Mouse (Mus musculus) intestine, postnatal 0 days (tissue): ENCODE results near the gene Pik3cd. TPM values are rescaled to one million over a fixed set of nuclear protein-coding genes. Genes with fewer than 3 reads are reported as not detected.

Source experiments
- ATAC-seq: fragments of 200-750 bp; cut with Nextera tagmentation; 2 replicates; pipeline ENCODE4 v1.8.0; 2017; ENCODE audit warnings: mild to moderate bottlenecking, moderate TSS enrichment, moderate library complexity
- H3K27ac ChIP-seq: fragments of 300-500 bp; sonication (generic); 2 replicates; pipeline ENCODE4 v1.5.1; 2014; ENCODE audit warnings: mild to moderate bottlenecking, low read depth, low read length, moderate library complexity
- H3K27me3 ChIP-seq: fragments of 300-500 bp; sonication (generic); replicated peaks from 2 replicates; pipeline ENCODE4 v1.6.1; 2014; ENCODE audit warnings: low read length, mixed read lengths; ENCODE audit not compliant: control insufficient read depth, insufficient read depth
- H3K36me3 ChIP-seq: fragments of 300-500 bp; sonication (generic); 2 replicates; pipeline ENCODE4 v1.6.1; 2014; ENCODE audit warnings: mild to moderate bottlenecking, moderate library complexity; ENCODE audit not compliant: control insufficient read depth, insufficient read depth
- H3K4me1 ChIP-seq: fragments of 300-500 bp; sonication (generic); replicated peaks from 2 replicates; pipeline ENCODE4 v1.6.1; 2014; ENCODE audit warnings: antibody characterized with exemption, low read length, mixed read lengths; ENCODE audit not compliant: control insufficient read depth, insufficient read depth
- H3K4me2 ChIP-seq: fragments of 300-500 bp; sonication (generic); replicated peaks from 2 replicates; pipeline ENCODE4 v1.6.1; 2014; ENCODE audit warnings: low read depth, mild to moderate bottlenecking, moderate library complexity
- H3K4me3 ChIP-seq: fragments of 300-500 bp; sonication (generic); 2 replicates; pipeline ENCODE4 v1.5.1; 2014; ENCODE audit warnings: low read depth, low read length
- H3K9ac ChIP-seq: fragments of 300-500 bp; sonication (generic); 2 replicates; pipeline ENCODE4 v1.6.1; 2014; ENCODE audit warnings: mild to moderate bottlenecking, low read depth, low read length
- H3K9me3 ChIP-seq: fragments of 300-500 bp; sonication (generic); 2 replicates; pipeline ENCODE4 v1.6.1; 2016; ENCODE audit warnings: mixed run types; ENCODE audit not compliant: control insufficient read depth
- CTCF ChIP-seq: sonication (generic); IDR thresholded peaks from 2 replicates; pipeline ENCODE4 v1.5.1; 2016; ENCODE audit warnings: low read depth, mild to moderate bottlenecking, control low read depth, antibody characterized with exemption, moderate library complexity
- WGBS: fragments of 180-500 bp; shearing (Covaris S2); extraction: QIAGEN DNeasy Blood & Tissue Kit; methylation state at CpG from one replicate; pipeline ENCODE4 v1.1.7; 2014; 5-methylcytosine and 5-hydroxymethylcytosine counted together
- polyA plus RNA-seq: library from polyadenylated mRNA; unstranded; fragments of >200 nt; fragmentation: Nextera tagmentation; extraction: Ambion mirVana; gene quantifications from 2 replicates; pipeline ENCODE4 v1.2.1, GENCODE M21; 2015

Pik3cd gene
- polyA plus RNA-seq, 1 experiment from 2014 or later: 2.5 TPM

DNA sequence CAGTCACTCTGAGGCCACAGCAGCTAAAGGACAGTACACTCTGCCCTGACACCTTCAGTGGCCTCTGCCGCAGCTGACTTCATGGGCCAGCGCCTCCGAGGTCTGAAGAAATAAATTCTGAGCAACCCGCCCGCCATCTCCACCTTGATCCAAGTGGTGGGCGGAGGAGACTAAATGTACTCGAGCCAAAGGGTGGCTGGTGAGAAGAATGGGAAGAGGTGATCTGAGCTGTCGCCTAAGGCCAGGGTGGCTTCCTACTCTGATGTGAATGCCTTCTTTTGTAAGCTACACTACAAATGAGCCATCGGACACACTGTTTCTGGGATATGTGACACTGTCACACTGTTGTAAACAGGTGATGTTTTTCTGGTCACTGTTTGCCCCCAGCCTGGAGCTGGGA, 56.6 kb downstream of the Pik3cd start:
- Histone ChIP-seq H3K36me3 (peaks cover 73% of the 10 kb centered on the region), H3K9me3 (no peaks in the 10 kb centered on the region), H3K27ac (no peak overlapping the region), H3K9ac (no peak overlapping the region), H3K4me1 (no peaks in the 10 kb centered on the region), H3K4me2 (no peak overlapping the region), H3K4me3 (no peak overlapping the region), H3K27me3 (no peaks in the 10 kb centered on the region)
- no peak for TF ChIP-seq CTCF
- no peak for ATAC-seq
- 93% methylated on average over 9 of the region's 9 CpGs for WGBS

DNA sequence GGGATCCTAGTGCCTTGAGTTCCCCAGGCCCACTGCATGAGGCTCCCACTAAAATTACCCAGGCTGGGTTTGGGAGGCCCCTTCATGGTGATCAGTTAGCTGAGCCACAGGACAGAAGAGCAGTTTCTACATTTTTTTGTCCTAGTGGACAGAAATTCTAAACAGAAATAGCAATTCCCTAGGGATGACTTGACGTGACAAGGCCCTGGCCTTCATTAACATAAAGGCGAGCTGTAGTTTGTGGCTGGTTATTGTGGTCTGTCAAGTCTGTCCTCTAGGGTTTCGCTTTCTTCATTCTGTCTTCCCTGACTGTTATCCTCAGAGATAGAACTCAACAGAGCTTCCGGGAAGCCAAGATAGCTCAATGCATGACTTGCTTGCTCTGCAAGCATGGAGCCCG, 60.4 kb downstream of the Pik3cd start:
- H3K9ac ChIP-seq: no peak overlapping the region
- H3K4me2 ChIP-seq: no peak overlapping the region
- no peaks in the 10 kb centered on the region for H3K9me3 ChIP-seq
- no peaks in the 10 kb centered on the region for H3K4me1 ChIP-seq
- H3K36me3 ChIP-seq: peaks cover 65% of the 10 kb centered on the region
- no peak for TF ChIP-seq CTCF
- ATAC-seq: no peak
- 78% methylated on average over 5 of the region's 5 CpGs for WGBS
- no peak overlapping the region for H3K4me3 ChIP-seq
- no peaks in the 10 kb centered on the region for H3K27me3 ChIP-seq
- peak overlapping the region; percentile 31; the same call in 1 of the 2 replicates for H3K27ac ChIP-seq

DNA sequence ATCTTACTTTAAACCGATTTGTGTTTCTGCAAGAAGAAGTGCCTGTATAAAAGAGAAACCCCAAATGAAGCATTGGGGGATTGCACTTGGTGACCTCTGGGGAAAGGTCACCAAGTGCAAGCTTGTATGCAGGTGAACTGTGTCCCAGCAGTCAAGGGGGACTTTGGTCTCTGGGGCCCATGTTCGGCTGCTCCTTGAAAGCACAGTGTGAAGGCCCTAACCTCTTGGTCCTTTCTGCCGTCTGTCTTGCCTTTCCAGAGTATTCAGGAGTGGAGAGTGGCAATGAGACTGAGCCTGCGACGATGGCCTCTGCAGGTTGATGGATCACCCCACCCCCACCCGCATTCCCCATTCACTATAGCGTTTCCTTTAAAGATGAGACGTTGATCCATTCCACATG, 61.0 kb downstream of the Pik3cd start:
- Histone ChIP-seq H3K4me3 (no peak overlapping the region), H3K36me3 (peaks cover 63% of the 10 kb centered on the region), H3K27me3 (no peaks in the 10 kb centered on the region), H3K4me2 (no peak overlapping the region), H3K9me3 (no peaks in the 10 kb centered on the region), H3K4me1 (no peaks in the 10 kb centered on the region), H3K27ac (peak overlapping the region; percentile 46; the same call in 1 of the 2 replicates), H3K9ac (no peak overlapping the region)
- ATAC-seq: peak; percentile 63
- TF ChIP-seq CTCF: no peak
- 45% methylated on average over 8 of the region's 8 CpGs for WGBS

DNA sequence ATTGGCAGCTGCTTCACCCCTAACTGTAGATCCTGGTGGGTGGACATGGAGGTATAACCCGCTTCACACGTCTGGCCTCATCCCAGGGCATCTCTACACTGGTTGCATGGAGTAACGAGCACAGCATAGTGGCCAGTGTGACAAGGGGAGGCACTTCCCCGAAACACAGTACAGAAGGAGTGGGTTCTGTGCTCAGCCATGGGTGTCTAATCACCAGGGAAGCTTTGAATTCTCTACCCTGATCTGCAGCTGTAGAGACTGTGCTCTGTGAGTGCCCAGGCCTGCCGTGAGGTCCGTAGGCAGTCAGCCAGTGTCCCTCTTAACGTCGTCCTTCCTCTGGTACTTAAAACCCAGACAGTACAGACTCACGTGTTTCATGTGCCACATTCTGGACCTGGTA, 61.5 kb downstream of the Pik3cd start:
- WGBS: 73% methylated on average over 9 of the region's 9 CpGs
- no peak for ATAC-seq
- Histone ChIP-seq H3K4me3 (no peak overlapping the region), H3K27me3 (no peaks in the 10 kb centered on the region), H3K9me3 (no peaks in the 10 kb centered on the region), H3K4me2 (no peak overlapping the region), H3K36me3 (peaks cover 62% of the 10 kb centered on the region), H3K9ac (no peak overlapping the region), H3K27ac (peak overlapping the region; percentile 46; the same call in 1 of the 2 replicates), H3K4me1 (no peaks in the 10 kb centered on the region)
- TF ChIP-seq CTCF: no peak

DNA sequence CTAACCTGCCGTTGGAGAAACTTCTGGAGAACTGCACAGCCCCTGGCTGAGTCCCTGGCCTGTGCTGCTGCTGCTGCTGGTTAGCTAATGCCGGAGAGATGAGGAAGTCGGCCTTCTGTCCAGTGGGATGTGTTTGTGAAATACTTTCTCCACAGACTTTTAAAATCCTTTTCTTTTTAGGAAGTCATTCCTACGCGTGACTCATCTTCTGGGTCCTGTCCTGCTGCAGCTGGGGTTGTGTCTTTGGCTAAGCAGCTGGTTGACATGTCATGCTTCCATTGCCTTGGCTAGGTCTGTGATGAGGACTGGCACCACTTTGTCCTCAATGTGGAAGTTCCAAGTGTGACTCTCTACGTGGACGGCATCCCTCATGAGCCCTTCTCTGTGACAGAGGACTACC, 64.4 kb downstream of the Pik3cd start:
- H3K27me3 ChIP-seq: no peaks in the 10 kb centered on the region
- no peak overlapping the region for H3K4me2 ChIP-seq
- peaks cover 63% of the 10 kb centered on the region for H3K36me3 ChIP-seq
- H3K27ac ChIP-seq: no peak overlapping the region
- H3K4me1 ChIP-seq: no peaks in the 10 kb centered on the region
- H3K9ac ChIP-seq: no peak overlapping the region
- WGBS: 93% methylated on average over 7 of the region's 7 CpGs
- H3K4me3 ChIP-seq: no peak overlapping the region
- no peaks in the 10 kb centered on the region for H3K9me3 ChIP-seq
- no peak for ATAC-seq
- no peak for TF ChIP-seq CTCF

DNA sequence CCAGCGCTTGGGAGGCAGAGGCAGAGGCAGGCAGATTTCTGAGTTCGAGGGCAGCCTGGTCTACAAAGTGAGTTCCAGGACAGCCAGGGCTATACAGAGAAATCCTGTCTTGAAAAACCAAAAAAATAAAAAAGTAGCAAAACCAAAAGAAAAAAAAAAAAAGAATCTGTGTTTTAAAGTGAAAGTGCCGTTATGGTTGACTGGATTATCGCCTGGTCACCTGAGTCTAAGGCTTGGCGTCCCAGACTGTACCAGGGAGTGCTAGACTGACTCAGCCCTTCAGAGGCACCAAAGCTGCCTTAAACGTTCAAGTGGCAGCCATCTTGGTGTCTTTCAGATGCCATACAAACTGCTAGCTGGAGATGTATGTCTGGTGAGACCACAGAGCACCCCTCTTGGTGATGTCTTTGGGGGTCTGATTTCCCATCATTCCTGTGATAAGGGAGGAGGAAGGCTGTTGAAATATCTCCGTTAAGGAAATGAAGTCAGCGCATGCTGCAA, 66.4 kb downstream of the Pik3cd start:
- Histone ChIP-seq H3K27me3 (no peaks in the 10 kb centered on the region), H3K4me3 (no peak overlapping the region), H3K36me3 (peaks cover 70% of the 10 kb centered on the region), H3K4me1 (no peaks in the 10 kb centered on the region), H3K4me2 (no peak overlapping the region), H3K9ac (no peak overlapping the region), H3K9me3 (no peaks in the 10 kb centered on the region), H3K27ac (no peak overlapping the region)
- no peak for ATAC-seq
- WGBS: 77% methylated on average over 8 of the region's 8 CpGs
- no peak for TF ChIP-seq CTCF

DNA sequence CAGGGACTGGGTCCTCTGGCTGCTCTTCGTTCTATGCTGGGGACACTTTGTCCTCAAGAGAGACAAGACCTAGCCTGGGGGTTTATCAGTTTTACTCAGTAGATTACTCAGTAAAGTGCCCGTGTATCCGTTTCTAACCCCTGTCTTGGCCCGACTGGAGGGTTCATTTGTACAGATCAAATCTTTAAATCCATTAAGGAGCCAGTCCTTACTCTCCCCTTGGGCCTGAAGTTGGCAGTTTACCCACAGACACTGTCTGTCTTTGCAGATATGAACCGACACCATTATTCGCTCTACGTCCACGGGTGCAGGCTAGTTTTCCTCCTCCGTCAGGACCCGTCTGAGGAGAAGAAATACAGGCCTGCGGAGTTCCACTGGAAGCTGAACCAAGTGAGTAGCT, 67.4 kb downstream of the Pik3cd start:
- no peak for ATAC-seq
- Histone ChIP-seq H3K27me3 (no peaks in the 10 kb centered on the region), H3K9me3 (no peaks in the 10 kb centered on the region), H3K27ac (no peak overlapping the region), H3K36me3 (peaks cover 73% of the 10 kb centered on the region), H3K4me2 (no peak overlapping the region), H3K9ac (no peak overlapping the region), H3K4me3 (no peak overlapping the region), H3K4me1 (no peaks in the 10 kb centered on the region)
- 93% methylated on average over 11 of the region's 11 CpGs for WGBS
- no peak for TF ChIP-seq CTCF
